Mouse (Mus musculus): ENCODE measurements around the gene Spata31d1d.
"Not testable (repeated sequence)": the region's sequence is repeated elsewhere in the genome, so short reads cannot be mapped to it uniquely, and the experiment has no call there.

Gene Spata31d1d

GRCm38 (mm10) chr13:59728378-59729093, 3.0 kb downstream of the Spata31d1d start:
- DNase-seq (ENCODE audit: low read depth): peak; percentile 35

DNA sequence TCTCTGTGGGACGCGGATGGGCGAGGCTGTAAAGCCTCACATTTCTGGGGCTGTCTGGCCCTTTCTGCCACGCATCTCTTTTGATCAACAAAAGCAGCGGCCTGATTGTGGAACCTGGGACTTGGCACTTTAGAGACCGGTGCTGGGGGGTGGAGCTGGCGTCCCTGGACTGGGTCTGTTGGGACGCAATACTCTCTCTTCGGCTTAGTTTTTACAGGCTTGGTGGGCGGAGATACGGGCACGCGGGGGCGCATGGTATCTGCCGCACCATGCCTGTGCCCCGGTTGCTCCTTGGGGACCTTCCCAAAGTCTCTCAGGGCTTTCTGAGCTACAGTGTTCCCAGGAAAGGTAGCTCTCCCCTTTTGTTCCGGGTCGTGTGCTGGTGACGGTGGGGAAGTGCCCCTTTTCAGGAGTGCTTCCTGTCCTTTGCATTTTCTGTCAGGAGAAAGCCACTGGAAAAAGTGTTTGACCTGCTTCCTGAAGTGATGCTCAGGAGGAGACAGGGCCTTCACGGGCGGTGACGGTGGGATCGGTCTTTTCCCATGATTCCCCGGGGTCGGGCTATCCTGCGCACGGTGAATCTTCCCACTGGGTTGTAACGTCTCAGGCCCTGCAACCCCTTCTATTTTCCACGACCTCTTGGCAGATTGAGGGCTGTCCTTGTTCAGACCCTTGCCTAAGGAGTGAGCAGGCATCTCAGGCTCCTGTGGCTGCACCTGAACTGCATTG, 5.2 kb downstream of the Spata31d1d start:
- no peak for DNase-seq (ENCODE audit: low read depth)

DNA sequence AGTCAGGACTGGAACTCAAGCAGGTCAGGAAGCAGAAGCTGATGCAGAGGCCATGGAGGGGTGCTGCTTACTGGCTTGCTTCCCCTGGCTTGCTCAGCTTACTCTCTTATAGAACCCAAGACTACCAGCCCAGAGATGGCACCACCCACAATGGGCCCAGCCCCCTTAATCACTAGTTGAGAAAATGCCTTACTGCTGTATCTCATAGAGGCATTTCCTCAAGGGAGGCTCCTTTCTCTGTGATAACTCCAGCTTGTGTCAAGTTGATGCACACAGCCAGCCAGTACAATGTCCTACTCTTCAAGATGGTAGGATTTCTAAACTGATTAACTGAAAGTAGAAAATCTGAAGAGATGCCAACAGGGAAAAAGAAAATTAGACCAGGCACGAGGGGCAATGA, 9.5 kb downstream of the Spata31d1d start:
- not testable (repeated sequence) for DNase-seq (ENCODE audit: low read depth)

- DNase-seq (ENCODE audit: low read depth): no peak
Measured at GRCm38 (mm10) chr13:59719475-59719874, 12.1 kb downstream of the Spata31d1d start.

- peak; percentile 26 for DNase-seq (ENCODE audit: low read depth)
Measured at GRCm38 (mm10) chr13:59718857-59719440, 12.6 kb downstream of the Spata31d1d start.

GRCm38 (mm10) chr13:59713710-59714109, 17.8 kb downstream of the Spata31d1d start:
- DNase-seq (ENCODE audit: low read depth): no peak

- DNase-seq (ENCODE audit: low read depth): not testable (repeated sequence)
Measured at GRCm38 (mm10) chr13:59711984-59712383, 19.6 kb downstream of the Spata31d1d start, which contains the start of gene Spata31d1b. Spata31d1b (plus strand) TSS chr13:59712284.

- DNase-seq (ENCODE audit: low read depth): no peak
Measured at GRCm38 (mm10) chr13:59710230-59710629, 21.3 kb downstream of the Spata31d1d start, which contains the start of gene Spata31d1a. Spata31d1a (minus strand) TSS chr13:59710330.

GRCm38 (mm10) chr13:59704562-59704961, 27.0 kb downstream of the Spata31d1d start:
- no peak for DNase-seq (ENCODE audit: low read depth)

DNA sequence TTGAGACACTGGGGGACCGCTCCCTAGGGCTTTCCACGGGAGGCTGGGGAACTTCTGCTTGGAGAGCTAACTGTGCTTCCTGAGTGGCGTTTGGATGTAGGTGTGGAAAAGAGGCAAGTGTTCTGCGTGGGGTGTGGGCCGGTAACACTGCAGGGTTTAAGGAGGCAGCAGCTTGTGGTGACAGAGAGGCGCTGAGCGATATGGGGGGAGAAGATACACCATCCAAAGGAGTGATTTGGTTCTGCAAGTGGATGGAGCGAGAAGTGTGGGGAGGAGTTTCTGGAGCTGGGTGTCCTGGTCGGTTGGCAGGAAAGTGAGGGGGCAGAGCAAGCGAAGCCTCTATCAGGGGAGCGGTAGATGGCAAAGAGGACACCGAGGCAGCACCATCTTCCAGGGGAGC, 28.0 kb downstream of the Spata31d1d start:
- DNase-seq (ENCODE audit: low read depth): no peak

GRCm38 (mm10) chr13:59700137-59700536, 31.4 kb downstream of the Spata31d1d start:
- DNase-seq (ENCODE audit: low read depth): not testable (repeated sequence)

GRCm38 (mm10) chr13:59699131-59699530, 32.4 kb downstream of the Spata31d1d start:
- DNase-seq (ENCODE audit: low read depth): no peak

GRCm38 (mm10) chr13:59695781-59696180, 35.8 kb downstream of the Spata31d1d start:
- no peak for DNase-seq (ENCODE audit: low read depth)

GRCm38 (mm10) chr13:59694008-59694407, 37.5 kb downstream of the Spata31d1d start, which contains the start of gene 4921517D22Rik:
4921517D22Rik (minus strand) TSS chr13:59694108.
- DNase-seq (ENCODE audit: low read depth): no peak

DNA sequence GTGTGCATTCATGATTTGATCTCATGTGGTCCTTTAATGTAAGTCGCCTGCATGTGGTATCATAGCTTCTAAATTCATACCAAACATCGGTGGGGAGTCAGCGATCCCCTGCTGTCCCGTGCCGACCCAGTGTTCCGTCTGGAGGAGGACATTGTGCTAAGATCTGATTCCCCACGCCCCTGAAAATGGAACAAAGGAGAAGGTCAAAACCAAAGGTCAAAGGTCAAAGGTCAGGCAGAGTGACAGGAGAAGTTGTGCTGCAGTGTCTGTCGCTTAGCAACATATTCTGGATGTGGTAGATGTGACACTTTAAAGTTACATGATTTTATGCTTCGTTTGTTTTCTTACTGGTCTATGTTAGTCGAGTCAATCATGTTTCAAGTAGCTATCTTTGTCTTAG, 40.1 kb downstream of the Spata31d1d start:
- DNase-seq (ENCODE audit: low read depth): no peak

- DNase-seq (ENCODE audit: low read depth): no peak
Measured at GRCm38 (mm10) chr13:59690576-59690975, 41.0 kb downstream of the Spata31d1d start.

- DNase-seq (ENCODE audit: low read depth): no peak
Measured at GRCm38 (mm10) chr13:59689843-59690242, 41.7 kb downstream of the Spata31d1d start.

GRCm38 (mm10) chr13:59689313-59689712, 42.2 kb downstream of the Spata31d1d start:
- DNase-seq (ENCODE audit: low read depth): no peak

GRCm38 (mm10) chr13:59688338-59688770, 43.2 kb downstream of the Spata31d1d start:
- no peak for DNase-seq (ENCODE audit: low read depth)

GRCm38 (mm10) chr13:59685236-59685635, 46.3 kb downstream of the Spata31d1d start:
- DNase-seq (ENCODE audit: low read depth): no peak

GRCm38 (mm10) chr13:59682629-59683028, 48.9 kb downstream of the Spata31d1d start:
- DNase-seq (ENCODE audit: low read depth): no peak

DNA sequence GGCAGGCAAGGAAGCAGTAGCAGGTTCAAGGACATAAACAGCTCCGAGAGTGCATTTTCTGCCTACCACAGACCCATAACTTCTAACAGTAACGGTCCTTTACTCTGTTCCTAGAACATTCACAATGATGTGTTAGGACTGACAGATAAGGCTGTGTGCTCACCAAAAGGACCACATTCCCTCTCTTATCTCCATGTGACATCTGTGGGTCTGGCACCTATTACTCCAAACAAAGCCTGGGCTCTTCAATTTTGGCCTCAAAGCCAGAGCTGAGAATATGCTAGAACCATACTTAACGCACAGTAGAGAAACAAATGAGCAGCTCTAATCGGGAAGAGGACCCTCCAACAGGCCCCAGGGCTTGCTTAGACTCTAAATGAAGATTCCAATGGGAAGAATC, 51.6 kb downstream of the Spata31d1d start:
- no peak for DNase-seq (ENCODE audit: low read depth)

DNA sequence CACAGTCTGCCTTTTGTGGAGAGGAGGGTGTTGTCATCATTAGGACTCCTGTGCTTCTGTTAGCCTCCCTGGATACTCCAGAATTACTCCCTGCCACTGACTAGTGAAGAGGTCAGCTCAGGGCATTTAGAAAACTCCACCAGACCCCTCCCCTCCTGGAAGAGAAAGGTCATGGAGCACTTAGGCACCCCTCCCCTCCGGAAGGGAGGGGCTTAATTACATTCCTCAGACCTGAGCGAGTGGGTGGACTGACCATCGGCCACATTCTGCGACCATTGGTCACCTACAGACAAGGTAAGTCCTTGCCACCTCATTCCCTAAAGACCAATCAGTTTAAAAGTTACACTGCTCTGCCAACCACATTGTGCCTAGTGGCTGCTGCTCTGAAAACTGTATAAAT, 52.2 kb downstream of the Spata31d1d start:
- no peak for DNase-seq (ENCODE audit: low read depth)

Measured in fibroblast of lung, adult 2 months (primary cell).